Mouse (Mus musculus): ENCODE results near the gene Gba. TPM values are rescaled to one million over a fixed set of nuclear protein-coding genes. Genes with fewer than 3 reads are reported as not detected.
"Not testable (repeated sequence)": the region's sequence is repeated elsewhere in the genome, so short reads cannot be mapped to it uniquely, and the experiment has no call there.

The Gba gene
- 10 to 100 TPM; 57.3 to 59.9 TPM for total RNA-seq (2021)
- long read RNA-seq, transcript Gba-201 (11 exons, 1,779 nt) = major isoform, 20 of 31 reads
- long read RNA-seq, partial matches to known transcripts = 2 of 31 reads
- long read RNA-seq, other reads (novel, unspliced or antisense) = 5 of 31 reads

DNA sequence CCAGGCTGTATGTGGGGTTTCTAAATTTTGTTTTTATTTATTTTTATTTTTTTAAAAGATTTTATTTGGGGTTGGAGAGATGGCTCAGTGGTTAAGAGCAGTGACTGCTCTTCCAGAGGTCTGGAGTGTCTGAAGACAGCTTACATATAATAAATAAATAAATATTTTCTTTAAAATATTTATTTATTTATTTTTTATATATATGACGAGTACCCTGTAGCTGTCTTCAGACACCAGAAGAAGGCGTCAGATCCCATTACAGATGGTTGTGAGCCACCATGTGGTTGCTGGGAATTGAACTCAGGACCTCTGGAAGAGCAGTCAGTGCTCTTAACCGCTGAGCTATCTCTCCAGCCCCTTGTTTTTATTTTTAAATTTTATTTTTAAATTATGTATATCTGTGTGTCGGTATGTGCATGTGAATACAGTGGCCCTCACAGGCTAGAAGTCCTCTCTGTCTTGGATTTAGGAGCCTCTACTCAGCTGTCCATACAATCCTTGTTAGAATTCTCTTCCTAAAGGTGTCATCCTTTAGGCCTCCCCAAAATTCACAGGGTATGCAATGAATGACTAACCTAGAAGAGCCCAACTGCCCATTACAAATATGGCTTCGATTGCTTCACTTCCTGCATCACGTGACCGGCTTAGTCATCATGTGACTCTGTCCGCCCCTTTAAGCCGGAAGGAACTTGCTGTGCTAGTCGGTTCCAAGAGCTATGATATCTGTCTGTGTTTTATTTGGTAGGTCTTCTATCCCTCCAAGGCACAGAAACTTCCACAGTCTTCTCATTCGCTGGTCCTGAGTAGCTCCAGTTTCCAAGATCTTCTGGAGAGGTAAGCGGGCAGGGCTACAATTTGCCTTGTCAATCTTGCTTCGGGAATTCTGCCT, at the start of gene Gba:
Gene Gba (plus strand): TSS at position 676 of the 889 bp plus-strand sequence.
- peak; percentile 71 to 94 for DNase-seq (ENCODE audit: low spot score in 2 of 2)

GRCm38 (mm10) chr3:89156951-89157350, 45.8 kb upstream of the Gba start:
- DNase-seq (ENCODE audit: low spot score in 2 of 2) = no peak

DNA sequence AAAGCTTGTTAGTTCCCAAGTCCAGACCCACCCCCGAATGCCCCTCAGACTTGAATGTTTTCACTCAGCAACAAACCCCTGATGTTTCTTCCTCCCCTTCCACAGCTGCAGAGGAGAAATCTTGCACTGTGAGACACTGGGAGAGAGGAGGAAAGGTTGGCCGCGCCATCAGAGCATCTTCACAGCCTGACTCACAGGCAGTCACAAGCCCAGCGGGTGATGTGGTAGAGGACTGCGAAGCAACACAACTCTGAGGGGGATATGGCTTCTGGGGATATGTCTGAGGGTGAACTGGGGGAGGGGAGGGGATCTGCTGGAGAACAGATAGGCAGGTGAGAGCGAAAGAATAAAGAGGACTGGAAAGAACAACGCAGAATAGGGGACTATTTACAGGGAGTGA, 44.1 kb upstream of the Gba start:
- no peak for DNase-seq (ENCODE audit: low spot score in 2 of 2)

GRCm38 (mm10) chr3:89159211-89159610, 43.5 kb upstream of the Gba start:
- DNase-seq (ENCODE audit: low spot score in 2 of 2) = no peak

GRCm38 (mm10) chr3:89159616-89160344, 42.9 kb upstream of the Gba start, which contains the start of gene Hcn3:
Hcn3 (minus strand) TSS chr3:89160196.
- DNase-seq (ENCODE audit: low spot score in 2 of 2) = peak in 1 of 2 experiments; percentile 37

DNA sequence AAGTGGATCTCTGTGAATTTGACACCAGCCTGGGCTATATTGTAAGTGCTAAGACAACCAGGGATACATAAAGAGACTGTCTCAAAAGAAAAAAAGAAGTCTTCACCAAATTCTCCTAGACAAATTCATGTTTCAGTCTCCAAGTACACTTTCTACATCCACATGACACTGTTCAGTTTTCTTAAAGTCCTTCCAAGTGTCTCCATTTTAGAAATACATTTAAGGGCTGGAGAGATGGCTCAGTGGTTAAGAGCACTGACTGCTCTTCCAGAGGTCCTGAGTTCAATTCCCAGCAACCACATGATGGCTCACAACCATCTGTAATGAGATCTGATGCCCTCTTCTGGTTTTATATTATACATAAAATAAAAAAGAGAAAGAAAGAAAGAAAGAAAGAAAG, 41.5 kb upstream of the Gba start:
- DNase-seq (ENCODE audit: low spot score in 2 of 2) = not testable (repeated sequence)

GRCm38 (mm10) chr3:89161786-89162185, 40.9 kb upstream of the Gba start:
- DNase-seq (ENCODE audit: low spot score in 2 of 2) = no peak

- DNase-seq (ENCODE audit: low spot score in 2 of 2) = no peak
These were observed 39.6 kb upstream of the Gba start for GRCm38 (mm10) chr3:89163123-89163522.

DNA sequence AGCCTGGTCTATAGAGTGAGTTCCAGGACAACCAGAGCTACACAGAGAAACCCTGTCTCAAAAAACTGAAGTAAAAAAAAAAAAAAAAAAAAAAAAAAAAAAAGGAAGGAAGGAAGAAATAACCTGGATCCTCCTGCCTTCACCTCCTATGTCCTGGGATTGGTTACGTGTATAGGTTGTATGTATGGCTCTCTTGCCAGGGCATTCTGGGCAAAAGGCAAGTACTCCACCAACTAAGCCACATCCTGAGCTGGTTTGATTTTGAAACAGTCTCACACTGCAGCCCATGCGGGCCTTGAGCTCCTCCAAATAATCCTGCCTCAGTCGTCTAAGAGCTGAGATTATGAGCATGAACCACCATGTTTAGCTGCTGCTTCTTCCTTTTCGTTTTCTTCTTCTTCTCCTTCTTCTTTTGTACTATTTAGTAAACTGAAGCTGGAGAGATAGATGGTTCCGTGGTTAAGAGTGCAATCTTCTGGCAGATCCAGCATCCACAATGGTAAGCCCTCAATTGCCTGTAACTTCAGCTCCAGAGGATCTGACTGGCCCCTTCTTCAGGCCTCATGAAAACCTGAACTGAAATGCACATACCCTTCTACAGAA, 39.0 kb upstream of the Gba start:
- no peak for DNase-seq (ENCODE audit: low spot score in 2 of 2)

- peak; percentile 93 to 95 for DNase-seq (ENCODE audit: low spot score in 2 of 2)
These were observed 38.0 kb upstream of the Gba start, which contains the start of gene Clk2 for GRCm38 (mm10) chr3:89164506-89165267. Clk2 (plus strand) TSS chr3:89164795.

DNA sequence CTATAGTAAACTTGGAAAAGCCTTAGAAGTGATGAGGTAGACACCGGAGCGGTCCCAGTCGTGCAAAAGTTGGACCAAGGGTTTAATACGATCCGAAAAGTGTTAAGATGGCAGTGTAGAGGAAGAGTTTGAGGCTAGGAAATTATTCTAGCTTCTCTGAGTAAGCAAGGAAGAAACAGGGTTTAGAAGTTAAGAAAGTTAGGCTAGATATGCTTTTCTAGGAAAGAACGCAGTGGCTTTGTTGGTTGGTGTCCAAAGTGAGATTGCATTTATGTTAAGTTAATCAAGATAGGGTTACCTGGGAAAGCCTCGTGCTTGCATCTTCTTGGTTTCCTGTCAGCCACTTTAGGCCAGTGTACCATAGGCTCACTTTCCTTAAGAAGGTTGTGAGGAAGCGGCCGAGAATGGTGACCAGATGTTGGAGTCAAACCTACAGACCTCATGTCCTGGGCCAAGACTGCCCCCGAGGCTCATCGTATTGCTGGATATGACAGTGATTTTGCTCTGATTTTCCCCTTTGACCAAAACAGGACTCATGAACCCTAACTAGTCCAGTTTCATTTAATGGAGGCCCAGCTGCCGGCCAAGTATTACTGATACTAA, 37.4 kb upstream of the Gba start:
- no peak for DNase-seq (ENCODE audit: low spot score in 2 of 2)

GRCm38 (mm10) chr3:89166945-89167344, 35.8 kb upstream of the Gba start:
- DNase-seq (ENCODE audit: low spot score in 2 of 2) = no peak

DNA sequence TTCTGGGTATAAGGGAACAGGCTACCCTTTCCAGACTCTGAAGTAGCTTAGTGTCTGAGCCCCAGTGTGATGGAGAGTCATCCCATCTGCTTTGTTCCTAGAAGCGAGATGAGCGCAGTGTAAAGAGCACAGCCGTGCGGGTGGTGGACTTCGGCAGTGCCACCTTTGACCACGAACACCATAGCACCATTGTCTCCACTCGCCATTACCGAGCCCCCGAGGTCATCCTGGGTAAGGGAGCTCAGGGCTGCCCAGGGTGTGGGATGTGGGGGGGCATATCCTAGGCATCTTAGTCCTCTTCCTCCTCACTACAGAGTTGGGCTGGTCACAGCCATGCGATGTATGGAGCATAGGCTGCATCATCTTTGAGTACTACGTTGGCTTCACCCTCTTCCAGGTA, 27.9 kb upstream of the Gba start:
- DNase-seq (ENCODE audit: low spot score in 2 of 2) = no peak

DNA sequence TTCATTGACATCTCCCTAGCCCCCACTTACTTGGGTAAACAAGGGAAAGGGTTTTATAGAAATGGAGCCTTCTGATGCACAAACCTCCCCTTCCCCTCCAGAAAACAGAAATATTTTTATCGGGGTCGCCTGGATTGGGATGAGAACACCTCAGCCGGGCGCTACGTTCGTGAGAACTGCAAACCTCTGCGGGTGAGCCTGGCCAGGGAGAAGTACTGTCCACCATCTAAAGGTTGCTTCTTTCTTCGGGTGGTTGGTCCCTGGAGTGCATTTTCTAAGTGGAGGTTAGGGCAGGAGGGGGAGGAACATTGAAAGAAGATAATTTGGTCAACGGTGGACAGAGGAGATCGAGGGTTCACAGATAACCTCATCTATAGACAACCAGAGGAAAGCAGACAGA, 27.2 kb upstream of the Gba start:
- no peak for DNase-seq (ENCODE audit: low spot score in 2 of 2)

DNA sequence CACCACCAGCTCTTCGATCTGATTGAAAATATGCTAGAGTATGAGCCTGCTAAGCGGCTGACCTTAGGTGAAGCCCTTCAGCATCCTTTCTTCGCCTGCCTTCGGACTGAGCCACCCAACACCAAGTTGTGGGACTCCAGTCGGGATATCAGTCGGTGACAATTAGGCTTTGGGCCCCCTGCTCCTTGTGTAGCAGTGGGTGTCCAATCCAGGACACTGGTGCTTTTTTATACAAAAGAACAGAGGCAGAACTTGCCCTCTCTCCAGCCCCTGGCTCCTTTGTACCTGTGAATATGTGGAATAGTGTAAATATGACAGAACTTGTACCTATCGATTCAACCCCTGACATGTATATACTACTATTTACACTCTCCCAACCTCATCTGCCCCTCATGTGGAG, 26.3 kb upstream of the Gba start:
- DNase-seq (ENCODE audit: low spot score in 2 of 2) = no peak

GRCm38 (mm10) chr3:89177242-89178106, 25.3 kb upstream of the Gba start, which contains the start of gene Scamp3:
Scamp3 (plus strand) TSS chr3:89177473.
- DNase-seq (ENCODE audit: low spot score in 2 of 2) = peak; percentile 80 to 94

GRCm38 (mm10) chr3:89178107-89178385, 24.7 kb upstream of the Gba start:
- no peak for DNase-seq (ENCODE audit: low spot score in 2 of 2)

DNA sequence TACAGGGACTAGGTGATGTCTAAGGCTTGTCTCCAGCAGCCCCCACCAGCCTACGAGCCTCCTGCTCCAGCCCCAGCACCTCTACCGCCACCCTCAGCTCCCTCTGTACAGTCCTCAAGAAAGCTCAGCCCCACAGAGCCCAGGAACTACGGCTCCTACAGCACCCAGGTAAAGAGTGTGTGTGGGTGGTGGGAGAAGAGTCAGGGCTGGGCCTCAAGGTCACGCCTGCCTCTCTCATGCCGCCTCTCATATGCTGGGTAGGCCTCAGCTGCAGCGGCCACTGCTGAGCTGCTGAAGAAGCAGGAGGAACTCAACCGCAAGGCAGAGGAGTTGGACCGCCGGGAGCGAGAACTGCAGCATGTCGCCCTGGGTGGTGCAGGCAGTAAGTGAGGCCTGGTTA, 23.7 kb upstream of the Gba start:
- DNase-seq (ENCODE audit: low spot score in 2 of 2) = no peak

DNA sequence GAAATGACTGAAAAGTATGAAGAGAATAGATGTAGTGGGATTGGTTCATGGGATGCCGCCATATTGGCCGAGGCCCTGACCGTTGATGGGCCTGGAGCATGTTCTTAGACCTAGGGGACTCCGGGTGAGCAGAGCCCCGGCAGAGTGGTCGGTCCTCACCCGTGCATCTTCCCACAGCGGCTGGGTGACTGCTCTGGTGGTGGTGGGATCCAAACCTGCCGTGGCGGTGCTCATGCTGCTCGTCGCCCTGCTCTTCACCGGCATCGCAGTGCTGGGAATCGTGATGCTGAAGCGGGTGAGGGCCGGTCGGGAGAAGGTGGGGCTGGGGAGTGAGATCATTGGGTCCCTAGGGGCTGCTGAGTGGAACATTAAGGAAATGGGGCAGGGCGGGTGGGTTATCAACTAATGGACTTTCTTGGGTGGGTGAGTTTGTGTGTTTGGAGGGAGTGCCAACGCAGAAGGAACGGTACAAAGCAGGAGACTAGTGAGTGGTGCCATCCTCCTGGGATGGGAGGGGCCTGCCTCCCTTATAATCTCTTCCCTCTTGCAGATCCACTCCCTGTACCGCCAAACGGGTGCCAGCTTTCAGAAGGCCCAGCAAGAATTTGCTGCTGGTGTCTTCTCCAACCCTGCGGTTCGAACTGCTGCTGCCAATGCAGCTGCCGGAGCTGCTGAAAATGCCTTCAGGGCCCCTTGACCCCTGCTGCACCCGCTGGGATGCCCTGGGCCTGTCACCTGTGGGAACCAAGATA, 20.8 kb upstream of the Gba start:
- no peak for DNase-seq (ENCODE audit: low spot score in 2 of 2)

Data from layer of hippocampus, adult 18-20 months (tissue).